8 mouse cellular contexts compared by ENCODE assay signal in genomic region chr11:110537602-110538001, GRCm38 (mm10).
DNase-seq lines count a peak whose midpoint lies in the region; ATAC-seq and TF ChIP-seq lines count a peak whose summit lies in the region.

No protein-coding gene starts in this region.

- H3K27ac ChIP-seq in ES-E14 (ENCODE audit: insufficient read depth, low read depth, low read length, poor library complexity, severe bottlenecking), result no peak overlapping the region
- no peak overlapping the region for H3K27ac ChIP-seq in forebrain, embryonic 15.5 days (replicated peaks)
- no peak overlapping the region for H3K27ac ChIP-seq in neural tube, embryonic 15.5 days (replicated peaks)

- no peak for TF ChIP-seq POLR2A in lung, adult 2 months (IDR thresholded peaks at IDR 0.05; ENCODE audit: borderline replicate concordance, extremely low read depth, low read depth, low read length)

- ATAC-seq in forebrain, embryonic 15.5 days (replicated peaks), result peak; percentile 63
- ATAC-seq in neural tube, embryonic 15.5 days (ENCODE audit: low FRiP score), result no peak

- in situ Hi-C loops in ES-E14 (cut with MboI; ENCODE audit: low sequenced_read_pairs in 2 of 2, unreplicated experiment in 2 of 2), result loop anchor here (10.0 to 25.0 kb wide), 2 partner anchors 900 to 907 kb away; no protein-coding TSS in a partner anchor

- no peaks in the 10 kb centered on the region for H3K27me3 ChIP-seq in forebrain, embryonic 15.5 days
- no peaks in the 10 kb centered on the region for H3K27me3 ChIP-seq in neural tube, embryonic 15.5 days (replicated peaks)

- no peaks in the 10 kb centered on the region for H3K36me3 ChIP-seq in ES-E14 (ENCODE audit: control insufficient read depth, insufficient read depth, low read length, poor library complexity, severe bottlenecking)
- no peaks in the 10 kb centered on the region for H3K36me3 ChIP-seq in forebrain, embryonic 15.5 days
- no peaks in the 10 kb centered on the region for H3K36me3 ChIP-seq in neural tube, embryonic 15.5 days

- no peaks in the 10 kb centered on the region for H3K4me1 ChIP-seq in ES-E14 (ENCODE audit: control insufficient read depth in 2 of 2, insufficient read depth in 2 of 2, low read length in 2 of 2, poor library complexity in 1 of 2)
- 0 out of 2 replicates have a peak, but pooled peaks cover 3% of the 10 kb centered on the region for H3K4me1 ChIP-seq in forebrain, embryonic 15.5 days
- H3K4me1 ChIP-seq in lung, adult 2 months (ENCODE audit: control insufficient read depth, insufficient read depth, low read length), result 0 out of 2 replicates have a peak, but pooled peaks cover 3% of the 10 kb centered on the region
- H3K4me1 ChIP-seq in neural tube, embryonic 15.5 days, result peaks cover 2% of the 10 kb centered on the region

- no peaks in the 10 kb centered on the region for H3K9me3 ChIP-seq in ES-E14 (ENCODE audit: control insufficient read depth, insufficient read depth, low read depth, low read length)
- no peaks in the 10 kb centered on the region for H3K9me3 ChIP-seq in forebrain, embryonic 15.5 days
- no peaks in the 10 kb centered on the region; the same call in 1 of the 2 replicates for H3K9me3 ChIP-seq in neural tube, embryonic 15.5 days (replicated peaks)

- peak overlapping the region; percentile 28 for H3K4me2 ChIP-seq in forebrain, embryonic 15.5 days (replicated peaks)
- peak overlapping the region; percentile 53 for H3K4me2 ChIP-seq in neural tube, embryonic 15.5 days

- intact Hi-C loops in heart, postnatal 25 days (cut with DNase I), result loop anchor here (2.0 to 5.0 kb wide), 4 partner anchors 35 to 985 kb away; no protein-coding TSS in a partner anchor

- WGBS in forebrain, embryonic 15.5 days, result 10% methylated on average over 15 of the region's 15 CpGs
- 4% methylated on average over 15 of the region's 15 CpGs for WGBS in lung, adult 2 months
- WGBS in neural tube, embryonic 15.5 days, result 8% methylated on average over 15 of the region's 15 CpGs

- H3K9ac ChIP-seq in ES-E14 (ENCODE audit: insufficient read depth, low read depth, low read length, poor library complexity, severe bottlenecking), result no peak overlapping the region
- no peak overlapping the region for H3K9ac ChIP-seq in forebrain, embryonic 15.5 days (replicated peaks)
- H3K9ac ChIP-seq in neural tube, embryonic 15.5 days (replicated peaks), result no peak overlapping the region

- peak; percentile 63 for DNase-seq in ES-E14 (ENCODE audit: low read depth, low spot score)
- peak; percentile 40 for DNase-seq in cerebellum, adult 11 months
- peak; percentile 12 for DNase-seq in heart, postnatal 25 days (ENCODE audit: low spot score)
- DNase-seq in layer of hippocampus, adult 18-20 months (ENCODE audit: low spot score in 2 of 2), result peak; percentile 50 to 92
- DNase-seq in lung, adult 2 months, result peak; percentile 56
- peak; percentile 2 to 21 for DNase-seq in thymus, adult 18-20 months

- TF ChIP-seq CTCF in lung, adult 2 months (IDR thresholded peaks at IDR 0.05; ENCODE audit: insufficient read depth, low read length), result peak; percentile 54

- H3K4me3 ChIP-seq in ES-E14 (ENCODE audit: insufficient read depth in 1 of 2, low read depth in 1 of 2, low read length in 2 of 2, poor library complexity in 1 of 2, severe bottlenecking in 1 of 2), result no peak overlapping the region
- H3K4me3 ChIP-seq in forebrain, embryonic 15.5 days, result no peak overlapping the region
- no peak overlapping the region for H3K4me3 ChIP-seq in lung, adult 2 months (replicated peaks; ENCODE audit: extremely low read depth, low read depth, low read length)
- peak overlapping the region; percentile 18; the same call in 1 of the 2 replicates for H3K4me3 ChIP-seq in neural tube, embryonic 15.5 days (replicated peaks)

TF ChIP-seq in ES-E14, 5 proteins besides CTCF, POLR2A, EP300 and RAD21:
- no peak for TF ChIP-seq MAFK (IDR thresholded peaks at IDR 0.05; ENCODE audit: insufficient read depth, low read depth, low read length)
- peak; percentile 56; the same call in 1 of the 2 replicates for TF ChIP-seq ZC3H11A (IDR thresholded peaks at IDR 0.05; ENCODE audit: borderline replicate concordance, low read depth, low read length)
- no peak for TF ChIP-seq ZNF384 (IDR thresholded peaks at IDR 0.05; ENCODE audit: low read depth, low read length)
- no peak for TF ChIP-seq HCFC1 (IDR thresholded peaks at IDR 0.05; ENCODE audit: borderline replicate concordance, insufficient read depth, low read length)
- TF ChIP-seq CHD2 (IDR thresholded peaks at IDR 0.05; ENCODE audit: low read depth, low read length), result no peak

Comparison
In these comparisons a context has a peak if more than half of its experiments do, and no peak if none do; other contexts are left out.
1. DNase-seq: peak in every context shown above with its lines; median percentile 71 in layer of hippocampus, adult 18-20 months; 63 in ES-E14; 56 in lung, adult 2 months; 40 in cerebellum, adult 11 months; 12 in heart, postnatal 25 days; 12 in thymus, adult 18-20 months.